8 mouse cellular contexts compared by ENCODE assay signal in the genomic region with DNA sequence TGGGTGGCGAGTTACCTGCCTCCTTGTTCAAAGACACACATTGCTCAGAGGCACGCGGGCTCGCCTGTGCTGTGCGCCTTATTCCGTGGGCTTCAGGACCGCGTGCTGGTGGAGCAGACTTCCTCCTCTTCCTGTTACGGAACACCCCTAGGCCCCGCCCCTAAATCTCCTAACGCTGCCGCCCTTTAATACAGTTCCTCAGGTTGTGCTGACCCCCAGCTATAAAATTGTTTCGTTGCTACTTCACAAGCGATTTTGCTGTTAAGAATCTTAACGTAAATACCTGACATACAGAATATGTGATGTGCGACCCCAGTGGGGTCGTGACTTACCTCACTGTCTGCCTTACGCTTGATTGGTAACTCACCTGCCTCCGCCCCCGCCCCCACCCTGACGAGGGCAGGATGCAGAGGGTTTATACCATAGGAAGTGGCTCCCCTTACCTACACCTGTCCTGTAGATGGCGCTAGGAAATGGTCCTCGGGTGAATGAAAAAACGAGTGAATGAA. TPM values are rescaled to one million over a fixed set of nuclear protein-coding genes. Genes with fewer than 3 reads are reported as not detected.
DNase-seq lines count a peak whose midpoint lies in the region; ATAC-seq lines count a peak whose summit lies in the region.

No protein-coding gene starts in this region.

- H3K4me3 ChIP-seq in hindbrain, embryonic 12.5 days = peak overlapping the region; percentile 22
- peak overlapping the region; percentile 15; the same call in 1 of the 2 replicates for H3K4me3 ChIP-seq in liver, embryonic 12.5 days
- H3K4me3 ChIP-seq in neural tube, embryonic 12.5 days = 0 out of 2 replicates have a peak overlapping the region, but pooled peaks have one; percentile 11

- peak; percentile 15 to 21 for DNase-seq in spleen, adult 18-20 months
- no peak for DNase-seq in spleen, postnatal 14 days (ENCODE audit: low spot score in 2 of 2)
- DNase-seq in embryo, embryonic 10 days (ENCODE audit: low spot score) = peak; percentile 77
- DNase-seq in testis, postnatal 14 days (ENCODE audit: low spot score) = no peak
- DNase-seq in urinary bladder, adult 18-20 months (ENCODE audit: low spot score in 2 of 2) = no peak

- H3K36me3 ChIP-seq in hindbrain, embryonic 12.5 days = no peaks in the 10 kb centered on the region
- no peaks in the 10 kb centered on the region for H3K36me3 ChIP-seq in liver, embryonic 12.5 days
- no peaks in the 10 kb centered on the region for H3K36me3 ChIP-seq in neural tube, embryonic 12.5 days

- WGBS in hindbrain, embryonic 12.5 days = 5% methylated on average over 24 of the region's 24 CpGs
- 3% methylated on average over 24 of the region's 24 CpGs for WGBS in liver, embryonic 12.5 days (ENCODE audit: insufficient replicate concordance)
- 5% methylated on average over 24 of the region's 24 CpGs for WGBS in neural tube, embryonic 12.5 days

- no peak overlapping the region for H3K9ac ChIP-seq in hindbrain, embryonic 12.5 days
- H3K9ac ChIP-seq in liver, embryonic 12.5 days = no peak overlapping the region
- H3K9ac ChIP-seq in neural tube, embryonic 12.5 days = no peak overlapping the region

- peaks cover 3% of the 10 kb centered on the region; the same call in 1 of the 2 replicates for H3K9me3 ChIP-seq in hindbrain, embryonic 12.5 days (replicated peaks)
- H3K9me3 ChIP-seq in liver, embryonic 12.5 days (replicated peaks) = peaks cover 8% of the 10 kb centered on the region
- 0 out of 2 replicates have a peak, but pooled peaks cover 7% of the 10 kb centered on the region for H3K9me3 ChIP-seq in neural tube, embryonic 12.5 days

- no peak overlapping the region for H3K27ac ChIP-seq in hindbrain, embryonic 12.5 days
- no peak overlapping the region for H3K27ac ChIP-seq in liver, embryonic 12.5 days
- H3K27ac ChIP-seq in neural tube, embryonic 12.5 days = no peak overlapping the region

- ATAC-seq in hindbrain, embryonic 12.5 days (ENCODE audit: low FRiP score) = no peak
- no peak for ATAC-seq in liver, embryonic 12.5 days
- ATAC-seq in neural tube, embryonic 12.5 days (ENCODE audit: low FRiP score, low read depth) = no peak

- 0 out of 2 replicates have a peak, but pooled peaks cover 5% of the 10 kb centered on the region for H3K27me3 ChIP-seq in hindbrain, embryonic 12.5 days
- H3K27me3 ChIP-seq in liver, embryonic 12.5 days (replicated peaks) = peaks cover 25% of the 10 kb centered on the region
- H3K27me3 ChIP-seq in neural tube, embryonic 12.5 days (replicated peaks) = no peaks in the 10 kb centered on the region

- peak overlapping the region; percentile 54 for H3K4me2 ChIP-seq in hindbrain, embryonic 12.5 days (replicated peaks)
- peak overlapping the region; percentile 48 for H3K4me2 ChIP-seq in liver, embryonic 12.5 days
- peak overlapping the region; percentile 58 for H3K4me2 ChIP-seq in neural tube, embryonic 12.5 days (replicated peaks)

- H3K4me1 ChIP-seq in hindbrain, embryonic 12.5 days = peaks cover 32% of the 10 kb centered on the region
- no peaks in the 10 kb centered on the region; the same call in 1 of the 2 replicates for H3K4me1 ChIP-seq in liver, embryonic 12.5 days
- peaks cover 25% of the 10 kb centered on the region for H3K4me1 ChIP-seq in neural tube, embryonic 12.5 days

RNA-seq across cellular contexts. Expression of gene Scn8a, which starts 45.1 kb away (rescaled TPM):
- polyA plus RNA-seq in hindbrain, embryonic 12.5 days (2016; fragmentation: Nextera tagmentation; extraction: Ambion mirVana) = 19.2 and 20.2 TPM in 2 replicates
- polyA plus RNA-seq in liver, embryonic 12.5 days (2016; fragmentation: Nextera tagmentation; extraction: Ambion mirVana) = 0.54 and 0.88 TPM in 2 replicates
- polyA plus RNA-seq in neural tube, embryonic 12.5 days (2016; fragmentation: Nextera tagmentation; extraction: Ambion mirVana) = 19.8 and 23.6 TPM in 2 replicates

Comparison
In these comparisons a context has a peak if more than half of its experiments do, and no peak if none do; other contexts are left out.
1. DNase-seq: peak in spleen, adult 18-20 months (2 of 2) and embryo, embryonic 10 days (single experiment); none in spleen, postnatal 14 days (0 of 2), testis, postnatal 14 days (single experiment) and urinary bladder, adult 18-20 months (0 of 2).
2. RNA of gene Scn8a, which starts 45.1 kb away (polyA plus RNA-seq): 19.2 to 20.2 TPM in hindbrain, embryonic 12.5 days and 19.8 to 23.6 TPM in neural tube, embryonic 12.5 days; 0.54 to 0.88 TPM in liver, embryonic 12.5 days; every median in the first group is over 10 times any median in the second.
3. Peak in every context shown above with its lines, with median percentiles within 50 percentile points of each other: H3K4me2 ChIP-seq and H3K4me3 ChIP-seq.